ENCODE assay signal across 8 mouse cellular contexts in genomic region chr7:28766173-28766879, GRCm38 (mm10). TPM values are rescaled to one million over a fixed set of nuclear protein-coding genes. Genes with fewer than 3 reads are reported as not detected.
A peak's percentile ranks its signal among the peaks of the same experiment; 100 is the strongest.
DNase-seq lines count a peak whose midpoint lies in the region; ATAC-seq and TF ChIP-seq lines count a peak whose summit lies in the region.

Gene Sirt2, plus strand, starts transcription at chr7:28766735.

- ATAC-seq in common myeloid progenitor, adult 5-6 weeks (replicated peaks; ENCODE audit: low read depth, poor library complexity, severe bottlenecking): peak; percentile 92
- peak; percentile 99 for ATAC-seq in hindbrain, postnatal 0 days
- peak; percentile 96 for ATAC-seq in megakaryocyte, adult 5-6 weeks (ENCODE audit: poor library complexity, severe bottlenecking)

- peak within 1 kb of the TSS; percentile 69 for H3K9ac ChIP-seq in hindbrain, postnatal 0 days (replicated peaks; ENCODE audit: low read length)

- WGBS in hindbrain, postnatal 0 days: under 1% methylated on average over 45 of the region's 45 CpGs

- no peaks in the 10 kb centered on the region for H3K9me3 ChIP-seq in hindbrain, postnatal 0 days (ENCODE audit: low read length)

- TF ChIP-seq CTCF in gastrocnemius, adult 2 months (IDR thresholded peaks at IDR 0.05): peak; percentile 26; the same call in 1 of the 2 replicates
- peak; percentile 19; the same call in 1 of the 2 replicates for TF ChIP-seq CTCF in hindbrain, postnatal 0 days (IDR thresholded peaks at IDR 0.05; ENCODE audit: low read depth)
- no peak; the same call in 1 of the 2 replicates for TF ChIP-seq CTCF in left cerebral cortex, adult 2 months (IDR thresholded peaks at IDR 0.05)

- peak within 1 kb of the TSS; percentile 76 for H3K4me2 ChIP-seq in hindbrain, postnatal 0 days (ENCODE audit: low read depth, low read length)

- H3K4me3 ChIP-seq in gastrocnemius, adult 2 months: peak within 1 kb of the TSS; percentile 91
- H3K4me3 ChIP-seq in hindbrain, postnatal 0 days (ENCODE audit: low read length): peak within 1 kb of the TSS; percentile 81
- peak within 1 kb of the TSS; percentile 75 for H3K4me3 ChIP-seq in left cerebral cortex, adult 2 months

- H3K36me3 ChIP-seq in hindbrain, postnatal 0 days (ENCODE audit: insufficient read depth, low read length): peaks cover 8% of the 10 kb centered on the region; the same call in 1 of the 2 replicates

- H3K27me3 ChIP-seq in hindbrain, postnatal 0 days (ENCODE audit: insufficient read depth, low read length): no peaks in the 10 kb centered on the region

- peaks cover 16% of the 10 kb centered on the region for H3K4me1 ChIP-seq in hindbrain, postnatal 0 days (ENCODE audit: insufficient read depth, low read length)

- intact Hi-C loops in gastrocnemius, adult 2 months (cut with DNase I): loop anchor here (10.0 kb wide), 1 partner anchor 408 kb away; the partner anchor contains the start of genes Ggn and Spred3
- intact Hi-C loops in left cerebral cortex, adult 2 months (cut with DNase I): no loop called here

- peak within 1 kb of the TSS; percentile 97 for H3K27ac ChIP-seq in gastrocnemius, adult 2 months
- peak within 1 kb of the TSS; percentile 68; the same call in 1 of the 2 replicates for H3K27ac ChIP-seq in hindbrain, postnatal 0 days
- H3K27ac ChIP-seq in left cerebral cortex, adult 2 months: peak within 1 kb of the TSS; percentile 94

- peak; percentile 99 for DNase-seq in ZHBTc4 (ENCODE audit: low read depth, low spot score)
- DNase-seq in gastrocnemius, adult 2 months: peak; percentile 97
- peak; percentile 99 for DNase-seq in hindbrain, postnatal 0 days (ENCODE audit: low spot score)
- DNase-seq in left cerebral cortex, adult 2 months (ENCODE audit: extremely low spot score in 1 of 2, low spot score in 2 of 2): peak; percentile 94 to 97
- DNase-seq in right cerebral cortex, adult 2 months (ENCODE audit: low spot score in 2 of 2): peak; percentile 99
- peak; percentile 97 for DNase-seq in urinary bladder, postnatal 14 days (ENCODE audit: low spot score)

RNA-seq across cellular contexts. Expression of gene Sirt2, which starts in this region (rescaled TPM):
- total RNA-seq in common myeloid progenitor, adult 5-6 weeks (2017): 24.5 and 24.9 TPM in 2 replicates
- 10 to 100 TPM; 91.0 to 92.5 TPM for total RNA-seq in gastrocnemius, adult 2 months (2021)
- 92.6 and 95.5 TPM in 2 replicates for total RNA-seq in hindbrain, postnatal 0 days (2014; rRNA removed)
- 147 and 160 TPM in 2 replicates for polyA plus RNA-seq in hindbrain, postnatal 0 days (2015; fragmentation: Nextera tagmentation; extraction: Ambion mirVana)
- 100 to 1,000 TPM; 119 to 122 TPM for total RNA-seq in left cerebral cortex, adult 2 months (2021)
- 70.0 and 73.0 TPM in 2 replicates for total RNA-seq in megakaryocyte, adult 5-6 weeks (2015)
- total RNA-seq in megakaryocyte, adult 5-6 weeks (2017): 28.0 and 36.7 TPM in 2 replicates

Comparison
In these comparisons a context has a peak if more than half of its experiments do, and no peak if none do; other contexts are left out.
1. Peak in every context shown above with its lines: DNase-seq, ATAC-seq, H3K4me3 ChIP-seq and H3K27ac ChIP-seq.